Mouse (Mus musculus) neural tube, embryonic 12.5 days (tissue): ENCODE results near the gene Ppp1r12b. TPM values are rescaled to one million over a fixed set of nuclear protein-coding genes. Genes with fewer than 3 reads are reported as not detected.

Experiments
- ATAC-seq: fragments of 200-750 bp; cut with Nextera tagmentation; 2 replicates; pipeline ENCODE4 v1.8.0; 2017; ENCODE audit warnings: low read depth, mild to moderate bottlenecking, moderate TSS enrichment, moderate library complexity; ENCODE audit not compliant: low FRiP score
- H3K27ac ChIP-seq: fragments of 300-500 bp; sonication (generic); 2 replicates; pipeline ENCODE4 v1.5.1; 2016
- H3K27me3 ChIP-seq: fragments of 300-500 bp; sonication (generic); replicated peaks from 2 replicates; pipeline ENCODE4 v1.6.1; 2016; ENCODE audit warnings: mild to moderate bottlenecking
- H3K36me3 ChIP-seq: fragments of 300-500 bp; sonication (generic); 2 replicates; pipeline ENCODE4 v1.6.1; 2016; ENCODE audit warnings: mild to moderate bottlenecking
- H3K4me1 ChIP-seq: fragments of 300-500 bp; sonication (generic); 2 replicates; pipeline ENCODE4 v1.6.1; 2016
- H3K4me2 ChIP-seq: fragments of 300-500 bp; sonication (generic); replicated peaks from 2 replicates; pipeline ENCODE4 v1.6.1; 2016; ENCODE audit warnings: mild to moderate bottlenecking
- H3K4me3 ChIP-seq: fragments of 300-500 bp; sonication (generic); 2 replicates; pipeline ENCODE4 v1.5.1; 2016
- H3K9ac ChIP-seq: fragments of 300-500 bp; sonication (generic); 2 replicates; pipeline ENCODE4 v1.6.1; 2016; ENCODE audit warnings: mild to moderate bottlenecking
- H3K9me3 ChIP-seq: fragments of 300-500 bp; sonication (generic); 2 replicates; pipeline ENCODE4 v1.6.1; 2016; ENCODE audit warnings: mild to moderate bottlenecking
- WGBS: fragments of 180-500 bp; shearing (Covaris S2); methylation state at CpG from one replicate; pipeline ENCODE4 v1.1.7; 2016; 5-methylcytosine and 5-hydroxymethylcytosine counted together
- polyA plus RNA-seq: library from polyadenylated mRNA; unstranded; fragments of >200 nt; fragmentation: Nextera tagmentation; extraction: Ambion mirVana; gene quantifications from 2 replicates; pipeline ENCODE4 v1.2.1, GENCODE M21; 2016

Ppp1r12b gene
- polyA plus RNA-seq, 1 experiment from 2014 or later = 11.8 TPM

- no peaks in the 10 kb centered on the region for H3K4me1 ChIP-seq
- no peaks in the 10 kb centered on the region for H3K27me3 ChIP-seq
- no peak for ATAC-seq
- H3K27ac ChIP-seq = no peak overlapping the region
- H3K9ac ChIP-seq = no peak overlapping the region
- WGBS = 69% methylated on average over 3 of the region's 3 CpGs
- H3K4me3 ChIP-seq = no peak overlapping the region
- H3K4me2 ChIP-seq = no peak overlapping the region
- no peaks in the 10 kb centered on the region for H3K9me3 ChIP-seq
- H3K36me3 ChIP-seq = peaks cover 2% of the 10 kb centered on the region; the same call in 1 of the 2 replicates
These were observed 140.0 kb downstream of the Ppp1r12b start for GRCm38 (mm10) chr1:134815748-134816147.

DNA sequence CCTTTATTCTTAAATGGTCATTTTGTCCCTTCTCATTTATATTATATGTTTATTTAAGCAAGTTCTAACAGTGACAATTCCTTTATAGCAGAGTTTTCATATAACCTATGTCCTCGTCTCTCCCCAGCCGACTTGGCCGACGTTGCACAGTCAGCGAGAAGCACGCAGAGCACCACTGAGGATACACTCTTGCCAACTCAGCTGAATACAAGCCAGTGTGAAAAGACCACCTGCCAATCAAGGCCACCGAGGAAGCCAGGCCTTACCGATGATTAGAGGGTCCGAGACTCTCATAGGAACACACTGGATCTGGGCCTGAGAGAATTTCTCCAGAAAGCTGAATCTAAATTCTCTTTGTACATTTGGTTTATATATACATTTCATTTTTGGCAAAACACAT lies 150.3 kb downstream of the Ppp1r12b start:
- Histone ChIP-seq H3K36me3 (peaks cover 3% of the 10 kb centered on the region; the same call in 1 of the 2 replicates), H3K4me1 (peaks cover 8% of the 10 kb centered on the region; the same call in 1 of the 2 replicates), H3K27ac (no peak overlapping the region), H3K9me3 (no peaks in the 10 kb centered on the region), H3K27me3 (no peaks in the 10 kb centered on the region), H3K9ac (no peak overlapping the region), H3K4me3 (no peak overlapping the region), H3K4me2 (no peak overlapping the region)
- WGBS = 86% methylated on average over 9 of the region's 9 CpGs
- no peak for ATAC-seq

DNA sequence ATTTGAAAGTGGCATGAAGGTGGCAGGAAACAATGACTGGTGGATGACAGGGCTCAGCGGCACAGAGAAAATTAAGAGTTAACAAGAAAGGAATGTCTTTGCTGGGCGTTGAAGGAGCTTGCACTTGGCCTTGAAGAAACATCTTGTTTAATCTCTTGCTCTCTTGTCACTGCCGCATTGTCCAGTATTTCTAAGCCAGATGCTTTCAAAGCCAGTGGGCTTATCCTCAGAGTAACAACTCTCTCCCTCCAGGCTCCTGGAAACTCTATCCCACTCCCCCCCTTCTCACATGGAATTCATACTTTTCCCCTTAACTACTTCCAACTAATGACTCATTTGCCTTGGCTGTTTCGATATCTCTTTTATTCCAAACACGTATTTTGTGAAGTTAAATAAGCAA lies 151.4 kb downstream of the Ppp1r12b start:
- H3K4me3 ChIP-seq = no peak overlapping the region
- 82% methylated on average over 5 of the region's 5 CpGs for WGBS
- no peak for ATAC-seq
- no peaks in the 10 kb centered on the region for H3K27me3 ChIP-seq
- peaks cover 8% of the 10 kb centered on the region; the same call in 1 of the 2 replicates for H3K4me1 ChIP-seq
- peaks cover 5% of the 10 kb centered on the region for H3K36me3 ChIP-seq
- no peak overlapping the region for H3K9ac ChIP-seq
- H3K4me2 ChIP-seq = no peak overlapping the region
- no peaks in the 10 kb centered on the region for H3K9me3 ChIP-seq
- no peak overlapping the region for H3K27ac ChIP-seq

DNA sequence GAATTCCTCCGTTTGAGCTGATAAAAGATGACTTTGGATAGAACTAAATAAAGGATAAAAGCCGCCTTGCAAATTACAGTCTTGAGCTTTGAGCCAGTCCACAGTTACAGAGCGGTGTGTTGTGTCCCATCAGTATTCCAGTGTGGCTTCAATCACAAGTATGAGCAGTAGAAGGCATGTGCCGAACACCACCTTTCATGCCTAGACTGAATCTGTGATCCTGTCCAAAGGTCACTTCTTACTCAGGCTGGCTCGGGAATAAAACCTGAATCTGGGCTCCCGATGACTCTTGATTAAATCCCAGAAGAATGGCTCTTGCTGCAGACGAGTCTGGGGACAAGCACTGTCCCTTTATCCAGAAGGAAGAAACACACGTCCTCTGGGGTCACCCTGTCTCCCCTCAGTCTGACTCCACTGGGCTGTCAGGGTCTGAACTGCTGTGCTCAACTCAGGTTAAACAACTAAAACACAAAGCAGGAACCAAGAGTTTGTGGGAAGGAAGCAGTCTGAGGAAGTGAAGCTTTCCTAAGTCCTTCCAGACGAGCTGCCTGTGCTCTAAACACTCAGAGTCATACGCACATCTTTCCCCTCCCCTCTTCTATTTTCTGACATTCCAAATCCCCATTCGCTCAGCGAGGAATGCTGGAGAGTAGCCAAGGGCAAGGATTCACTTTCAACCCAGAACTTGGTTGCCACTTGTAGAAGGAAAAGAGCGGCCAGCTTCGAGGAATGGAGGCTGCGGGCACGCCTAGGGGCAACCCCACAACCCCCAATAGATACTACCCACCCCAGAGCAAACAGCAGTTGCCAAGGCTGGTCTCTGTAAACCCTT lies 152.2 kb downstream of the Ppp1r12b start:
- Histone ChIP-seq H3K4me2 (no peak overlapping the region), H3K4me3 (no peak overlapping the region), H3K4me1 (peaks cover 8% of the 10 kb centered on the region; the same call in 1 of the 2 replicates), H3K27me3 (no peaks in the 10 kb centered on the region), H3K27ac (no peak overlapping the region), H3K9me3 (no peaks in the 10 kb centered on the region), H3K36me3 (peaks cover 10% of the 10 kb centered on the region), H3K9ac (no peak overlapping the region)
- no peak for ATAC-seq
- 80% methylated on average over 16 of the region's 16 CpGs for WGBS

DNA sequence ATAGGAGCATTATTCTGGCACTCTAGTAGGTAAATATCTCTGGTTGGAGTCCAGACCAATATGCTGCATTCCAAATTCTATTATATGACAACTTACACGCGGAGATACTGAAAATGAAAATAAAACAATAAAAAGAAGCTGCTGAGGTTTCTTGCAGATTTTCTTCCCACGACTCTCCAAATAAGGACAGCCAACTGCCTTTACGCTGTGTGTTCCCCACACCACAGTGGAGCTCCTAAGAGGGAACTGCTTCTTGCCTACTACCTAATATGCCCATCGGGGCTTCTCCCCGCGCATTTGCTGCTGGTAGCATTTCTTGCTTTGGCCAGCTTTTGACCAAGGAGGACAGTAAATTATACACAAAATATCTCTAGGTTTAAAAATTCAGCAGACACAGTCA lies 154.0 kb downstream of the Ppp1r12b start:
- Histone ChIP-seq H3K4me2 (no peak overlapping the region), H3K9ac (no peak overlapping the region), H3K4me3 (no peak overlapping the region), H3K27ac (no peak overlapping the region), H3K9me3 (no peaks in the 10 kb centered on the region), H3K27me3 (no peaks in the 10 kb centered on the region), H3K36me3 (peaks cover 12% of the 10 kb centered on the region), H3K4me1 (peaks cover 8% of the 10 kb centered on the region; the same call in 1 of the 2 replicates)
- no peak for ATAC-seq
- WGBS = 92% methylated on average over 7 of the region's 7 CpGs

DNA sequence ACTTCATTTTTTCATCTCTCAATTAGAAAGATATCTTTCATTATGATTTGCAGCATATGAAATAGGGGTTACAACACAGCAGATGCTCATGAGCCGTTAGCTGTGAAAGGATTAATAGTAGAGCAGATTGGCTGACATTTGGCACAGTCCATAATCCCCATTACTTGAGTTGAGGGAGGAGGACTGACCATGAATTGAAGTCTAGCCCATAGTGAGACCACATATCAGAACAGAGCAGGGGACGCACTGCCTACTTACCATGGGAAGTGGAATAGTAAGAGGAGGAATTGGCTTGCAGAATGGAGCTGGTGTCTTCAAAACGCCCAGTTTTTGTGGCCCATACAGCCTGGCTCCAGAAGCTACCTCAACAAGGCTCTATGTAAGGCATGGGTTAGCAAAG lies 159.2 kb downstream of the Ppp1r12b start:
- Histone ChIP-seq H3K27me3 (no peaks in the 10 kb centered on the region), H3K4me1 (no peaks in the 10 kb centered on the region), H3K36me3 (peaks cover 12% of the 10 kb centered on the region), H3K9ac (no peak overlapping the region), H3K4me3 (no peak overlapping the region), H3K27ac (no peak overlapping the region), H3K9me3 (no peaks in the 10 kb centered on the region), H3K4me2 (no peak overlapping the region)
- WGBS = 75% methylated on average over 3 of the region's 3 CpGs
- ATAC-seq = no peak

GRCm38 (mm10) chr1:134796076-134796475 lies 159.7 kb downstream of the Ppp1r12b start:
- 85% methylated on average over 1 of the region's 1 CpGs for WGBS
- Histone ChIP-seq H3K9ac (no peak overlapping the region), H3K27ac (no peak overlapping the region), H3K4me3 (no peak overlapping the region), H3K27me3 (no peaks in the 10 kb centered on the region), H3K36me3 (peaks cover 12% of the 10 kb centered on the region), H3K9me3 (no peaks in the 10 kb centered on the region), H3K4me2 (no peak overlapping the region), H3K4me1 (no peaks in the 10 kb centered on the region)
- ATAC-seq = no peak

DNA sequence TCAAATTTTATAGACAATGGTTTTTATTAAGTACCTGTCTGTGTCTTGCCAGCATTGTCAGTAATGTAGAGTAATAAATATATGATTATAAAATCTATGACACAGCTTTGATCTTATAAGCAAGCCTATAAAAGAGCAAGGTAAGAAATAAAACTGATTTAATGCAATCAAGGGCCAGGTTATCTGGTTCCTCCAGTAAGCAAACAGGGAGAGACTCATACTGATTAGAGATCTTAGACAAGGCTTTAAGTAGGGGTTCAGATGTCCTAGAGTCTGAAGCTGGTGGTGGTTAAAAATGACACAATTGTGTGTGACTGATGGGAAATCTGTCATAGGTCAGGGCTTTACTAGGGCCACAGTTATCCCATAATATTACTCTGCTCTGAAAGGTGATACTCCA lies 164.3 kb downstream of the Ppp1r12b start:
- no peak overlapping the region for H3K27ac ChIP-seq
- H3K4me2 ChIP-seq = no peak overlapping the region
- ATAC-seq = no peak

DNA sequence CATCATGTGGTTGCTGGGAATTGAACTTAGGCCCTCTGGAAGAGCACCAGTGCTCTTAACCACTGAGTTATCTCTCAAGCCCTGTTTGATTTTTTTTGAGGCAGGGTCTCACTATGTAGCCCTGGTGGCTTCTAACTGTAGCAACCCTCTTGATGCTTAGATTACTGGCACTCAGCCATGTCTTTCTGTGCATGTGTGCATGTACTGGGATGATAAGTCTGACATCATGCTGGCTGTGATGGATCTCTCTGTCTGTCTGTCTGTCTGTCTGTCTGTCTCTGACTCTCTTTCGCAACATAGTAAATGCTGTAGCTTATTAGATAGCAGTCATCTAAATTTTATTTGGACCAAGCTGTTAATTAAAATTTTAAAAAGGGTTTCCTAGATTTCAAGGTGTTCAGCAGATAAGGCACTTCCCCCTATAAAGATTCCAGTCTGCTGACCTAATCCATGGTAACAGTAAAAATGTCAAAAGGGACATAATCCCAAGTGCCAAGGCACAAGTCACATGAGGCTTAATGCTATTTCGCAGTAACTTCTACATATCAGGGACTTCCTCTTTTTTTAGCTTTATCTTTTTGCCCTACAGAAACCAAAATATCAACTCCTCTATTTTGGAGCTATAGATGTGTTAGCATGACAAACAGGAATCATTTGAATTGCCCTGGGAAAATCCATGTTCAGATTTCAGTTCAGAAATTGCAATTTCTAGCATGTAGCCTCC lies 164.9 kb downstream of the Ppp1r12b start:
- Histone ChIP-seq H3K4me1 (no peaks in the 10 kb centered on the region), H3K27me3 (no peaks in the 10 kb centered on the region), H3K4me2 (no peak overlapping the region), H3K36me3 (no peaks in the 10 kb centered on the region), H3K9ac (no peak overlapping the region), H3K4me3 (no peak overlapping the region), H3K27ac (no peak overlapping the region), H3K9me3 (no peaks in the 10 kb centered on the region)
- 97% methylated on average over 2 of the region's 2 CpGs for WGBS
- no peak for ATAC-seq

More for the DNA sequence above, 164.3 kb downstream of the Ppp1r12b start:
- Histone ChIP-seq H3K36me3 (no peaks in the 10 kb centered on the region), H3K9ac (no peak overlapping the region), H3K4me3 (no peak overlapping the region), H3K27me3 (no peaks in the 10 kb centered on the region), H3K9me3 (no peaks in the 10 kb centered on the region), H3K4me1 (no peaks in the 10 kb centered on the region)

DNA sequence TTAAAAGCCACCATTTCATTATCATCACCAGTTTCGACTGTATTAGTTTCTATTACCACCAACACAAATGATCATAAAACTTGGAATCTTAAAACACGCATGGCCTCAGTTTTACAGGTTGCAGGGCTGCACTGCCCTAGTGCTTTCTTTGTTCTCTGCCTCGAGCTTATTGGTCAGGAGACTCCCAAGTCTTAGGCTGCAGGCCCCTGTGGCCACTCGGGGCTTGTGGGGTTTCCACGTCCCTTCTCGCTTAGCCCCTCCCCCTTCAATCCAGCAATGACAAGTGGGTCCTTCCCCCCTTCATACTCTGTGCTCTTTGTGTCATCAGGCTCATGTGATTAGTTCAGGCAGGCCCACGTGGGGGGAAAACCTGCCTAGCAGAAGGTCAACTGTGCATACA lies 167.6 kb downstream of the Ppp1r12b start:
- Histone ChIP-seq H3K36me3 (no peaks in the 10 kb centered on the region), H3K4me1 (no peaks in the 10 kb centered on the region), H3K4me3 (no peak overlapping the region), H3K9me3 (no peaks in the 10 kb centered on the region), H3K27ac (no peak overlapping the region), H3K4me2 (no peak overlapping the region), H3K27me3 (no peaks in the 10 kb centered on the region), H3K9ac (no peak overlapping the region)
- no peak for ATAC-seq
- WGBS = 46% methylated on average over 7 of the region's 7 CpGs

GRCm38 (mm10) chr1:134784911-134785310 lies 170.8 kb downstream of the Ppp1r12b start:
- no peak for ATAC-seq
- no peak overlapping the region for H3K4me3 ChIP-seq
- no peak overlapping the region for H3K4me2 ChIP-seq
- H3K27me3 ChIP-seq = no peaks in the 10 kb centered on the region
- H3K9ac ChIP-seq = no peak overlapping the region
- H3K4me1 ChIP-seq = no peaks in the 10 kb centered on the region
- H3K27ac ChIP-seq = no peak overlapping the region
- 90% methylated on average over 1 of the region's 1 CpGs for WGBS
- H3K9me3 ChIP-seq = no peaks in the 10 kb centered on the region
- no peaks in the 10 kb centered on the region for H3K36me3 ChIP-seq

GRCm38 (mm10) chr1:134784481-134784880 lies 171.3 kb downstream of the Ppp1r12b start:
- Histone ChIP-seq H3K27ac (no peak overlapping the region), H3K4me2 (no peak overlapping the region), H3K36me3 (no peaks in the 10 kb centered on the region), H3K4me3 (no peak overlapping the region), H3K4me1 (no peaks in the 10 kb centered on the region), H3K27me3 (no peaks in the 10 kb centered on the region), H3K9me3 (no peaks in the 10 kb centered on the region), H3K9ac (no peak overlapping the region)
- no peak for ATAC-seq
- 82% methylated on average over 6 of the region's 6 CpGs for WGBS
